Mouse (Mus musculus) myocyte (in vitro differentiated cells): ENCODE measurements around the gene Espl1. TPM values are rescaled to one million over a fixed set of nuclear protein-coding genes. Genes with fewer than 3 reads are reported as not detected.
A peak's percentile ranks its signal among the peaks of the same experiment; 100 is the strongest.

Experiments used
- H3K27me3 ChIP-seq: one replicate; pipeline ENCODE4 v1.6.1; 2011; ENCODE audit not compliant: control insufficient read depth, insufficient read depth, insufficient read length
- H3K36me3 ChIP-seq: one replicate; pipeline ENCODE4 v1.6.1; 2011; ENCODE audit not compliant: control insufficient read depth, insufficient read depth
- H3K4me2 ChIP-seq: one replicate; pipeline ENCODE4 v1.6.1; 2011; ENCODE audit warnings: low read depth, control low read depth
- H3K4me3 ChIP-seq: one replicate; pipeline ENCODE4 v1.5.1; 2011; ENCODE audit warnings: mild to moderate bottlenecking, control low read depth, moderate library complexity
- H3K79me2 ChIP-seq: one replicate; pipeline ENCODE4 v1.6.1; 2011; ENCODE audit not compliant: control insufficient read depth, insufficient read depth
- H3ac ChIP-seq: one replicate; pipeline ENCODE4 v1.6.1; 2011; ENCODE audit not compliant: control insufficient read depth, insufficient read length
- CEBPB ChIP-seq: IDR thresholded peaks from 2 replicates; pipeline ENCODE4 v1.6.1; 2011; ENCODE audit warnings: mild to moderate bottlenecking, moderate library complexity; ENCODE audit not compliant: poor library complexity, insufficient read depth, severe bottlenecking
- E2F4 ChIP-seq: IDR thresholded peaks from one replicate; pipeline ENCODE4 v1.6.1; 2011; ENCODE audit warnings: mild to moderate bottlenecking, control low read depth, moderate library complexity; ENCODE audit not compliant: insufficient read depth
- MAX ChIP-seq: IDR thresholded peaks from one replicate; pipeline ENCODE4 v1.6.1; 2011; ENCODE audit warnings: low read depth, mild to moderate bottlenecking, control low read depth
- MYOD1 ChIP-seq, 3 experiments: IDR thresholded peaks; one replicate each; pipeline ENCODE4 v1.6.1; 2011; ENCODE audit warnings: control low read depth in 2 of 3, low read depth in 2 of 3, mild to moderate bottlenecking in 2 of 3, moderate library complexity in 1 of 3; ENCODE audit not compliant: insufficient read length in 2 of 3, control insufficient read depth in 1 of 3
- MYOG ChIP-seq, 3 experiments: IDR thresholded peaks; one replicate each; pipeline ENCODE4 v1.6.1; 2011; ENCODE audit warnings: control low read depth in 2 of 3, low read depth in 2 of 3, mild to moderate bottlenecking in 2 of 3; ENCODE audit not compliant: insufficient read length in 2 of 3, control insufficient read depth in 1 of 3, insufficient read depth in 1 of 3
- POLR2A ChIP-seq: IDR thresholded peaks from one replicate; pipeline ENCODE4 v1.6.1; 2011; ENCODE audit warnings: low read depth, mild to moderate bottlenecking, control low read depth, moderate library complexity; ENCODE audit not compliant: insufficient read length
- POLR2AphosphoS2 ChIP-seq: IDR thresholded peaks from one replicate; pipeline ENCODE4 v1.6.1; 2011; ENCODE audit warnings: low read depth, control low read depth; ENCODE audit not compliant: insufficient read length
- REST ChIP-seq: IDR thresholded peaks from one replicate; pipeline ENCODE4 v1.6.1; 2011; ENCODE audit warnings: mild to moderate bottlenecking, control low read depth, moderate library complexity; ENCODE audit not compliant: insufficient read depth, insufficient read length
- SRF ChIP-seq: IDR thresholded peaks from one replicate; pipeline ENCODE4 v1.6.1; 2011; ENCODE audit warnings: low read depth; ENCODE audit not compliant: control insufficient read depth, insufficient read length
- TCF12 ChIP-seq: IDR thresholded peaks from one replicate; pipeline ENCODE4 v1.6.1; 2011; ENCODE audit warnings: mild to moderate bottlenecking, control low read depth; ENCODE audit not compliant: poor library complexity, insufficient read depth, severe bottlenecking
- TCF3 ChIP-seq: IDR thresholded peaks from one replicate; pipeline ENCODE4 v1.6.1; 2011; ENCODE audit warnings: low read depth, control low read depth; ENCODE audit not compliant: insufficient read length
- USF1 ChIP-seq: IDR thresholded peaks from one replicate; pipeline ENCODE4 v1.6.1; 2011; ENCODE audit warnings: low read depth, mild to moderate bottlenecking, control low read depth, moderate library complexity
- polyA plus RNA-seq: library from polyadenylated mRNA; unstranded; fragments of >200 nt; fragmentation: generic; extraction: Trizol; gene quantifications from one replicate; pipeline ENCODE4 v1.2.1, GENCODE M21; 2012; ENCODE audit warnings: missing spikeins

The Espl1 gene
- polyA plus RNA-seq, 1 experiment = 16.7 TPM

- no peaks in the 10 kb centered on the region for H3K36me3 ChIP-seq
- H3K79me2 ChIP-seq = peaks cover 16% of the 10 kb centered on the region
- no peak overlapping the region for H3K4me3 ChIP-seq
- TF ChIP-seq CEBPB (no peak), POLR2AphosphoS2 (no peak), MYOD1 (IDR thresholded peaks at IDR 0.05; ENCODE audit: control insufficient read depth in 1 of 3, insufficient read length in 2 of 3, low read depth in 2 of 3) (no peak), E2F4 (no peak)
- no peaks in the 10 kb centered on the region for H3K27me3 ChIP-seq
- no peak overlapping the region for H3K4me2 ChIP-seq
- no peak overlapping the region for H3ac ChIP-seq
Observed at GRCm38 (mm10) chr15:102282463-102283292, 13.4 kb upstream of the Espl1 start.

- TF ChIP-seq MYOG (IDR thresholded peaks at IDR 0.05; ENCODE audit: control insufficient read depth in 1 of 3, insufficient read depth in 1 of 3, insufficient read length in 2 of 3, low read depth in 2 of 3) (no peak), MAX (no peak), USF1 (no peak), REST (no peak)
- Histone ChIP-seq H3ac (no peak overlapping the region), H3K79me2 (peaks cover 16% of the 10 kb centered on the region), H3K27me3 (no peaks in the 10 kb centered on the region), H3K4me2 (no peak overlapping the region), H3K36me3 (no peaks in the 10 kb centered on the region), H3K4me3 (no peak overlapping the region)
Observed at GRCm38 (mm10) chr15:102283648-102284047, 12.4 kb upstream of the Espl1 start.

- no peaks in the 10 kb centered on the region for H3K79me2 ChIP-seq
- TF ChIP-seq POLR2A = no peak
- no peak for TF ChIP-seq CEBPB
- no peak for TF ChIP-seq USF1
- no peak for TF ChIP-seq MAX
- TF ChIP-seq REST = no peak
- TF ChIP-seq POLR2AphosphoS2 = no peak
- no peak for TF ChIP-seq TCF3
- no peak for TF ChIP-seq SRF
- TF ChIP-seq MYOG (IDR thresholded peaks at IDR 0.05; ENCODE audit: control insufficient read depth in 1 of 3, insufficient read depth in 1 of 3, insufficient read length in 2 of 3, low read depth in 2 of 3) = no peak
- no peak for TF ChIP-seq TCF12
- no peak for TF ChIP-seq E2F4
- no peak for TF ChIP-seq MYOD1 (IDR thresholded peaks at IDR 0.05; ENCODE audit: control insufficient read depth in 1 of 3, insufficient read length in 2 of 3, low read depth in 2 of 3)
- H3K27me3 ChIP-seq = no peaks in the 10 kb centered on the region
- H3K4me3 ChIP-seq = no peak overlapping the region
- H3ac ChIP-seq = no peak overlapping the region
- H3K4me2 ChIP-seq = no peak overlapping the region
- H3K36me3 ChIP-seq = no peaks in the 10 kb centered on the region
Observed at GRCm38 (mm10) chr15:102287395-102287794, 8.7 kb upstream of the Espl1 start.

- Histone ChIP-seq H3K4me2 (peak overlapping the region; percentile 99), H3K4me3 (peak overlapping the region; percentile 75), H3ac (peak overlapping the region; percentile 38), H3K79me2 (peaks cover 24% of the 10 kb centered on the region), H3K27me3 (no peaks in the 10 kb centered on the region), H3K36me3 (peaks cover 16% of the 10 kb centered on the region)
- peak; percentile 1 for TF ChIP-seq SRF
- peak in 1 of 3 experiments; percentile 0 for TF ChIP-seq MYOD1 (IDR thresholded peaks at IDR 0.05; ENCODE audit: control insufficient read depth in 1 of 3, insufficient read length in 2 of 3, low read depth in 2 of 3)
- no peak for TF ChIP-seq REST
Observed at GRCm38 (mm10) chr15:102296368-102297006, 421 bp downstream of the Espl1 start.

GRCm38 (mm10) chr15:102302542-102302941, 6.5 kb downstream of the Espl1 start:
- Histone ChIP-seq H3K36me3 (peaks cover 41% of the 10 kb centered on the region), H3K79me2 (peaks cover 12% of the 10 kb centered on the region), H3ac (no peak overlapping the region), H3K27me3 (no peaks in the 10 kb centered on the region), H3K4me2 (no peak overlapping the region), H3K4me3 (no peak overlapping the region)
- no peak for TF ChIP-seq REST
- TF ChIP-seq USF1 = no peak
